Mouse (Mus musculus): ENCODE results near the gene Fam122a.
A peak's percentile ranks its signal among the peaks of the same experiment; 100 is the strongest.

Gene Fam122a

GRCm38 (mm10) chr19:24476929-24477882, at the start of gene Fam122a:
Fam122a (minus strand) TSS chr19:24477356.
- peak; percentile 91 for DNase-seq (ENCODE audit: low spot score)

GRCm38 (mm10) chr19:24523476-24524313, 46.5 kb upstream of the Fam122a start:
- DNase-seq (ENCODE audit: low spot score), result no peak

GRCm38 (mm10) chr19:24521997-24522396, 44.8 kb upstream of the Fam122a start:
- no peak for DNase-seq (ENCODE audit: low spot score)

GRCm38 (mm10) chr19:24521146-24521545, 44.0 kb upstream of the Fam122a start:
- DNase-seq (ENCODE audit: low spot score), result no peak

GRCm38 (mm10) chr19:24519732-24520409, 42.7 kb upstream of the Fam122a start:
- DNase-seq (ENCODE audit: low spot score), result no peak

GRCm38 (mm10) chr19:24518384-24518783, 41.2 kb upstream of the Fam122a start:
- no peak for DNase-seq (ENCODE audit: low spot score)

- peak; percentile 26 for DNase-seq (ENCODE audit: low spot score)
Measured at GRCm38 (mm10) chr19:24517057-24517456, 39.9 kb upstream of the Fam122a start.

- no peak for DNase-seq (ENCODE audit: low spot score)
Measured at GRCm38 (mm10) chr19:24515941-24516340, 38.8 kb upstream of the Fam122a start.

GRCm38 (mm10) chr19:24514661-24515642, 37.8 kb upstream of the Fam122a start:
- DNase-seq (ENCODE audit: low spot score), result no peak

- peak; percentile 53 for DNase-seq (ENCODE audit: low spot score)
Measured at GRCm38 (mm10) chr19:24513105-24513843, 36.1 kb upstream of the Fam122a start.

- DNase-seq (ENCODE audit: low spot score), result no peak
Measured at GRCm38 (mm10) chr19:24511939-24512338, 34.8 kb upstream of the Fam122a start.

- no peak for DNase-seq (ENCODE audit: low spot score)
Measured at GRCm38 (mm10) chr19:24509391-24509790, 32.2 kb upstream of the Fam122a start.

GRCm38 (mm10) chr19:24508087-24508767, 31.1 kb upstream of the Fam122a start:
- no peak for DNase-seq (ENCODE audit: low spot score)

GRCm38 (mm10) chr19:24502736-24503421, 25.7 kb upstream of the Fam122a start:
- DNase-seq (ENCODE audit: low spot score), result no peak

GRCm38 (mm10) chr19:24501525-24501924, 24.4 kb upstream of the Fam122a start:
- no peak for DNase-seq (ENCODE audit: low spot score)

- DNase-seq (ENCODE audit: low spot score), result no peak
Measured at GRCm38 (mm10) chr19:24500431-24500830, 23.3 kb upstream of the Fam122a start.

- no peak for DNase-seq (ENCODE audit: low spot score)
Measured at GRCm38 (mm10) chr19:24499291-24499690, 22.1 kb upstream of the Fam122a start.

- no peak for DNase-seq (ENCODE audit: low spot score)
Measured at GRCm38 (mm10) chr19:24493887-24494286, 16.7 kb upstream of the Fam122a start.

GRCm38 (mm10) chr19:24491824-24492223, 14.7 kb upstream of the Fam122a start:
- no peak for DNase-seq (ENCODE audit: low spot score)
